Mouse (Mus musculus) 3134 (cell line): ENCODE data around the gene Lonp2.

Source experiments
- DNase-seq: peaks from one replicate; pipeline ENCODE4 v3.0.0-alpha.2; 2011; ENCODE audit warnings: low spot score; ENCODE audit not compliant: insufficient read length; ENCODE audit errors: extremely low read depth

Lonp2 gene

GRCm38 (mm10) chr8:86745221-86745934, 121.5 kb downstream of the Lonp2 start, which contains the start of the genes Gm10638 and Siah1a:
Gm10638 (plus strand) TSS chr8:86745699.
Siah1a (minus strand) TSS chr8:86745934.
- DNase-seq: peak; percentile 75

GRCm38 (mm10) chr8:86745935-86746441, 122.1 kb downstream of the Lonp2 start:
- DNase-seq: peak; percentile 87

GRCm38 (mm10) chr8:86746511-86746910, 122.7 kb downstream of the Lonp2 start:
- no peak for DNase-seq

- no peak for DNase-seq
Measured at GRCm38 (mm10) chr8:86749842-86750241, 126.0 kb downstream of the Lonp2 start.

- DNase-seq: no peak
Measured at GRCm38 (mm10) chr8:86756948-86757733, 133.3 kb downstream of the Lonp2 start.

GRCm38 (mm10) chr8:86758651-86759050, 134.8 kb downstream of the Lonp2 start:
- DNase-seq: no peak

GRCm38 (mm10) chr8:86759090-86759491, 135.2 kb downstream of the Lonp2 start:
- DNase-seq: no peak

GRCm38 (mm10) chr8:86760746-86761145, 136.9 kb downstream of the Lonp2 start:
- no peak for DNase-seq

- DNase-seq: no peak
Measured at GRCm38 (mm10) chr8:86762806-86763205, 139.0 kb downstream of the Lonp2 start.

- DNase-seq: no peak
Measured at GRCm38 (mm10) chr8:86765155-86765554, 141.3 kb downstream of the Lonp2 start.

GRCm38 (mm10) chr8:86765669-86766068, 141.8 kb downstream of the Lonp2 start:
- DNase-seq: no peak

- no peak for DNase-seq
Measured at GRCm38 (mm10) chr8:86766548-86767211, 142.8 kb downstream of the Lonp2 start.

GRCm38 (mm10) chr8:86768499-86768898, 144.7 kb downstream of the Lonp2 start:
- DNase-seq: peak; percentile 61

GRCm38 (mm10) chr8:86769945-86770715, 146.3 kb downstream of the Lonp2 start:
- DNase-seq: peak; percentile 66
